Mouse (Mus musculus) myocyte (in vitro differentiated cells): ENCODE results near the gene Stard8.

ENCODE experiments used
- CEBPB ChIP-seq: IDR thresholded peaks from 2 replicates; pipeline ENCODE4 v1.6.1; 2011; ENCODE audit warnings: mild to moderate bottlenecking, moderate library complexity; ENCODE audit not compliant: poor library complexity, insufficient read depth, severe bottlenecking
- E2F4 ChIP-seq: IDR thresholded peaks from one replicate; pipeline ENCODE4 v1.6.1; 2011; ENCODE audit warnings: mild to moderate bottlenecking, control low read depth, moderate library complexity; ENCODE audit not compliant: insufficient read depth
- MAX ChIP-seq: IDR thresholded peaks from one replicate; pipeline ENCODE4 v1.6.1; 2011; ENCODE audit warnings: low read depth, mild to moderate bottlenecking, control low read depth
- MYOD1 ChIP-seq, 3 experiments: IDR thresholded peaks; one replicate each; pipeline ENCODE4 v1.6.1; 2011; ENCODE audit warnings: control low read depth in 2 of 3, low read depth in 2 of 3, mild to moderate bottlenecking in 2 of 3, moderate library complexity in 1 of 3; ENCODE audit not compliant: insufficient read length in 2 of 3, control insufficient read depth in 1 of 3
- MYOG ChIP-seq, 3 experiments: IDR thresholded peaks; one replicate each; pipeline ENCODE4 v1.6.1; 2011; ENCODE audit warnings: control low read depth in 2 of 3, low read depth in 2 of 3, mild to moderate bottlenecking in 2 of 3; ENCODE audit not compliant: insufficient read length in 2 of 3, control insufficient read depth in 1 of 3, insufficient read depth in 1 of 3
- POLR2A ChIP-seq: IDR thresholded peaks from one replicate; pipeline ENCODE4 v1.6.1; 2011; ENCODE audit warnings: low read depth, mild to moderate bottlenecking, control low read depth, moderate library complexity; ENCODE audit not compliant: insufficient read length
- POLR2AphosphoS2 ChIP-seq: IDR thresholded peaks from one replicate; pipeline ENCODE4 v1.6.1; 2011; ENCODE audit warnings: low read depth, control low read depth; ENCODE audit not compliant: insufficient read length
- TCF12 ChIP-seq: IDR thresholded peaks from one replicate; pipeline ENCODE4 v1.6.1; 2011; ENCODE audit warnings: mild to moderate bottlenecking, control low read depth; ENCODE audit not compliant: poor library complexity, insufficient read depth, severe bottlenecking

- TF ChIP-seq CEBPB (no peak), POLR2A (no peak), MAX (no peak), TCF12 (no peak), MYOG (IDR thresholded peaks at IDR 0.05; ENCODE audit: control insufficient read depth in 1 of 3, insufficient read depth in 1 of 3, insufficient read length in 2 of 3, low read depth in 2 of 3) (no peak), POLR2AphosphoS2 (no peak), E2F4 (no peak), MYOD1 (IDR thresholded peaks at IDR 0.05; ENCODE audit: control insufficient read depth in 1 of 3, insufficient read length in 2 of 3, low read depth in 2 of 3) (no peak)
These were observed 46.2 kb downstream of the Stard8 start for GRCm38 (mm10) chrX:99049247-99049646.
